Mouse (Mus musculus) layer of hippocampus, postnatal 36 days (tissue): Measurements from ENCODE around the gene Cfap43. TPM values are rescaled to one million over a fixed set of nuclear protein-coding genes. Genes with fewer than 3 reads are reported as not detected.

Source experiments
- DNase-seq, 2 experiments: peaks; one replicate each; pipeline ENCODE4 v3.0.0; 2022
- total RNA-seq, 2 experiments: library from RNA; stranded (reverse); gene quantifications; 2 replicates each; pipeline ENCODE4 v1.2.3; 2021

Gene Cfap43
- total RNA-seq, 2 experiments from 2014 or later, result 1.2 to 1.7 TPM

DNA sequence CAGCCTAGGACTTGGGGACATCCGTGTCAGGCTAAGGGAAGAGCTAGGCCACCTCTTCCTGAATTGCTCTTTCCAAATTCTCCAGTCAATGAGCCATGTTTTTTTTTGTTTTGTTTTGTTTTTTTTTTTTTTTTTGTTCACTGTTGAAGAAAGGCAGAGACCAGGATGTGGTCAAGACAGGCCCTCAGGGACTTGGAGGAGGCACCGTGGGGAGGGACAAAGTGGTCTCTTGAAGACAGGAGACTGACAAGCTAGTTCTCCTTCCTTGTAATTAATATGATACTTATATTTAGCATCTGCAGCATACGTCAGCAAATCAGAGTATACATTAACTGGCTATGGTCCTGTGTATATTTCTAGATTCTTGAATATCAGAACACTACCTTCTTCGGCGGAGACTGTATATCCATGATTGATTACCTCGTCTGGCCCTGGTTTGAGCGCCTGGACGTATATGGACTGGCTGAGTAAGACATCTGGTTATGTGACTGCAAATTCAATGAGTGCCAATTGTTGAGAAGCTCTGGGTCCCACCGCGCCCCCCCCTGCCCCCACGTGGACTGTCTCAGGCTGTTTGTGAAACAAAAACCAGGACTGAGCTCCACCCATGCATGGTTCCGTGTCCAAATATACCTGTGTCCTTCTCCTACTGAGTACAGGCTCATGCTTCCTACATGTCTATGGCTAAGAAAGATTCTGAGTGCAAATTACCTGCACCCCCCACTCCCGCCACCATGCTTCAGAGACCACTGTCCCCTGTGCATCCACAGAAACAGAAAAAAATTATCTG, 34.6 kb downstream of the Cfap43 start:
- no peak for DNase-seq

DNA sequence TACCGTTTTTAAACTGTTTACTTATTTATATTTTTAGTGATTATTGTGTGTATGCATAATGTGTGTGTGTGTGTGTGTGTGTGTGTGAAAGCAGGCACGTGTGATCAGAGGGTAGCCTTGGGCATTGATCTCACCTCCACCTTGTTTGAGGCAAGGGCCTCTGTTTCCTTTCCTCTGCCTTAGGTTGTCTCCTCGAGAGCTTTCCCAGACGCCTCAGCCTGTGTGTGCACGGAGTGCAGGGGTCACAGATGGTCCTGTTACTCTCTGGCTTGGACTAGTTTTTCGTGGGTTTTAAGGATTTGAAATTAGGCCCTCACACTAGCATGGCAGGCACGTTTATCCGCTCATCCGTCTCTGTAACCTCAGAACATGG, 36.2 kb downstream of the Cfap43 start:
- DNase-seq, result no peak

DNA sequence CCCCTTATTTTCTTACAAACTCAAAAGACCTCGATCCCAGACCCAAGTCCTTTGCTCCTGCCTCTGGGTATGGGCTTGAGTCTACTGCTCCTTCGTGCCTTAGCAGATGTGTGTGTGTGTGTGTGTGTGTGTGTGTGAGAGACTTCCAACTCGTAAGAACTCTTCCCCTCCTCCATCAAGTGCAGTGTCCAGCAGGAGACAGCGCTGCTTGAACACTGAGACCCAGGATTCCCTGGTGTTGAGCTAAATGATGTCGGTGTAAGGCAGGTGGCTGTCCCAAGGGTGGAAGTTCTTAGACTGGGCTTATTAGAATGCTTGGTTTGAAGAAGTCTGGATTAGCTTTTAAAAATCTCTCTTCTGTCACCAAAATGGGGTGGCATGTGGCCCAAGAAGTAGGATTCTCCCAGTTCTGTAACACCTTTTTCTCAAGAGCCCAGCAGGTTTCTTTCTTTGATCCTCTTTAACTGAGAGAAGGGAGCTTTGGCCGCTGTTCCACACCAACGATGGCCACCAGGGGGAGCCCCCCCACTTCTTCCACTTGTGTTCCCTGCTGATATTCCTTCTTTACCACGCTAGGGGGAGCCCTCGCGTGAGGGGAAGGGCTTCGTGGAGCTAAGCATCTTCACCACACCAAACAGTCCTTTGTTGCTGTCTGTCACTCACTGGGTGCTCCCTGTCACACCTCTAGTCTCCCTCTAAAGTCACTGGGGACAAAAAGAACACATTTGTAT, 36.8 kb downstream of the Cfap43 start:
- DNase-seq, result peak; percentile 74 to 79

DNA sequence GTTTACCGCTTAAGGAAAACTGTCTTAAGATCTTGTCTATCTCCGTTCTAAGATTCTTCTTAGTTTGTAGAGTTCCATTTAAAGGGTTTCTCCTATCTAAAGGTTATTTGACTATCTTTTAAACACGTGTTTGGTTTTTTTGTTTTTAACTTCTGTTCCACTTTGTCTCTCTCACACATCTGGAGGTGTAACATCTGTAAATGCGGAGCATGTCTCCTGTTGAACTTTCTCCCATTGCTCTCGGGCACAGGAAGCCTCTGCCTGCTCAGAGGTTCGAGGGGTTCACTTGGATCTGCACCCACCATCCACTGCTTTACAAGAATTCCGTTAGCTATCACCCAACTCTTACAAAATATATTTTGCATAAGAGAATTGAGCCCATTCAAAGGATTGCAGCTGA, 37.5 kb downstream of the Cfap43 start:
- no peak for DNase-seq

DNA sequence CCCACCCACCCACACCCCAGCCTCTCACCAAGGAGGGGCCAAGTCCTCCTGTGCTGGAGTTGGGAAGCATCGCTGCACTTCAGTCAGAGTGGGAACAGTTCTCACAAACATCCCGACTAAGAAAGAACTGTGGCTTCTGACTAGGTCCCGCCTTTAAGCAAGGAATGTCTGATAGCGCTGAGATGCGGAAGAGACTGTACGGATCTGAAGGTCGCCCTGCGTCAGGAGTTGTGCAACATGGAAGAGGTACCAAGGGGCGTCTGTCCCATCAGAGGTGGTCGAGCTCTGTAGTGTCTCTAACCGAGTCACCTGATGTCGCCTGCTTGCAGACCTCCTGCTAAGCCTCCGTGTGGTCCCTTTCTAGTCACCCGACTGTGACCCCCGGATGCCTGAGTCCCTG, 42.8 kb downstream of the Cfap43 start:
- DNase-seq, result no peak

DNA sequence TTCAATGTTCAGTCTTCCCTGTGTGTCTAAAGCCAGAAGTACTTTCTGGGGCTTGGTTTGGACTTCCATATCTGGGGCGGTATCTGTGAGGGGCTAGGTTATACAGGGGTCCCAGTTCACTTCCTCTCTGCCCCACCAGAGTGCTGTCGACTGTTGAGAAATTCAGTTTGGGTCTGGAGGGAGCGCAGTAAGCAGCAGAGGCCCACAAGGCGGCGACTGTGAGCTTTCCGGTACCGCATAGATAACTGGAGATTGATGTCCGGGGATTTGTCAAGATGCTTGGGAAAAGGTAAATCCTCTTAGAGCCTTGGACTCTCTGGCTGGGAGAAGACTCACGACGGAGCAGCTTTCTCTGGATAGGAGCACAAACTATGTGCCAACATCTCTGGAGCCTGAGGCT, 47.6 kb downstream of the Cfap43 start:
- no peak for DNase-seq

DNA sequence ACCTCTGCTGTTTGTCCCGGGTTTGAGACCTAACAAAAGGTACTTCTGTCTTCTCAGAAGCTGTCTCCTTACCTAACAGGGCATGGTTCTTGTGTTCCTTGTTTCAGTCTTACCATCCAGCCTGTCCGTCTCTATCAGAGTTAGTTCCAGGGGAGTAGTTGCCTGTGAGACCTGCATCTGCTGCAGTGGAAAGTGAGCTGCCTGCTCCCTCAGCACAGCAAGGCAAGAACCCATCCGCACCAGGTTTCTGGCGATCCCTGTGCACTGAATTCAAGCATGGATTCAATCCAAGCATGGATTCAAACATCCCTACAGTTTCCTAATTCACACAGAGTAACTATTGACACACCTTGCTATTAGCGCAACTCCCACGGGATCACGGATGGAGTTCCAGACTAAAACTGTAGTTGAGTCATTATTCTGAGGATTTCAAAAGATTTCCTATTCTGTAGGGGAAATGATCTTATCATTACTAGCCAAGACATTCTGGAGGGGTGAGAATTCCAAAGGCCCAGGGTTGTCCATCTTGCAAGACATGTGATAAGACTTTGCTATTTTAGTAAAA, 48.9 kb downstream of the Cfap43 start:
- no peak for DNase-seq

DNA sequence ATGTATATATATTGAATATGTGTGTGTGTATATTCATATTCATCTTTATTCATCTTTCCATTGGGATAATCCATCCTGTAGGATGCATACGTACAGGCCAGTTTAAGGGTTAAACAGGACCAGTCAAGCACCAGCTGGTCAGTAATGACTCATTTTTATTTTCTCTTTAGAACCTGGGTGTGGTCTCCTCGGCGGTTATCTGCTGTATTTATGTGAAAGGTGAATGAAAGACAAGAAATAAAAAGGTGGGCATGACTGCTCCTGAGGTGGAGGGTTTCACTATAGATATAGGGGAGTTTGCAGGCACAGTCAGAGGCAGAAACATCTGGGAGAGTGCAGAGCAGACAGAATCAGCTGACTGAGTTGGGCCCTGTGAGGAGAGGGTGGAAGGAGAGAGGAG, 49.6 kb downstream of the Cfap43 start:
- DNase-seq, result no peak

DNA sequence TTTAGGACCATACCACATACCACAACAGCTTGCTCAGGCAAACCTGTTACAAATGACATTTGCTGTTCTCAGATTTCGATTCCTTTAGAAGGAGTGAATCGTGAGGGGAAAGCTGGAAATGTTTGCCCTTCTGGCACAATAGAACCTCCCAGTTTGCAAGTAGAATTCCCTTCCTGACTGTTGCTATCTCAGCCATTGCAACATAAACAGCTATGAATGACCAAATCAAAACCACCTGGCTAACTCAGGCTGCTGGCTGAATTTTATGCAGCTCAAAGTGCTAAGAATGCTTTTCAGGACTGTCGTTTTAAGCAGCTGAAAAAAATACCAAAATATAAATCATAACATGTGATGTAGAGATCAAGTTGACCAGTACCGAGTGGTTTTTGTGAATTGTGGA, 50.1 kb downstream of the Cfap43 start:
- no peak for DNase-seq

DNA sequence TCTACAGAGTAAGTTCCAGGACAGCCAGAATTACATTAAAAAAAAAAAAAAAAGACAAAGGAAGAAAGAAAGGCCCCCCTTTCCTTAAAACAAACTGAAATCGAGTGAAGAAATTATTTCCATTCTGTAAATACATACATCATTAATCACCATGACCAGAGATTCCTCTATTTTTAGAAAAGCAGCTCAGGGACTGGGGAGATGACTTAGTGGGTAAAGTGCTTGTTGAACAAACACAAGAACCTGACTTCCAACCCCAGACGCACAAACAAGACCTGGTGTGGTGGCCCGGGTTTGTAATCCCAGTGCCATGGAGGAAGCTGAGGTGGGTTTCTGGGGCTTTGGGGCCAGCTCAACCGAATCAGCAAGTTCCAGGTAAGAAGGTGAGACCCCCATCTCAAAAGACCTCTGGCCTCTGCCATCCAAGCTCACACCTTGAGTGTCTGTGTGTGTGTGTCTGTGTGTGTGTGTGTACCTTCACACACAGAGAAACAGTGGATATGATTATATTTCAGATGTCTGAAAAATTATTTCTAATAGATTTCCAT, 51.4 kb downstream of the Cfap43 start:
- no peak for DNase-seq

DNA sequence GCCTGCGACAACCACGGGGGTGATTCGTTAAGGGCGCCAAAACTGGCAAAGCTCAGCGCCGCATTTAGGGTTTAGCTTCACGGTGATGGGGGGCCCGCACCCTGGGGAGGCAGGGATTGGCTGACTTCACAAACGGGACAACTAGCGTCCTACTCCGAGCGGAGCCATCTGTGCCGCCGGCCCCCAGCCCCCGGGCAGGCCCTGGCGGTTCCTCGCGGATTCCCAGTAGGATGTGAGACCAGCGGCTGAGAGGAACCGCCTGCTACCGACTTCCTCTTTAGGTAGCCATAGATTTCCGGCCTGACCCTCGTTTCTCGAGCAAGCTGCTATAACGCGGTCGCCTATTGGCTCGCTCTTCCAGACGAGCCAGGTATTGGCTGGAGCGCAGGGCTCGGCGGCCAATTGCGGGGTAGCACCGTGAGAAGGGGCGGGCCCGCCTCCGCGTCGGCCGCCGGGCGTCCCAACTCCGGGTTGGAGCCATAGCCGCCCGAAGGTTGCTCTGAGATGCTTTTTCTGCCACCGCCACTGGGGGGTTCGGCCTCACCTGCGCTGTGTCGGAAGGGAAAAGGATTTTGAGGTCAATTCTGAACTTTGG, 53.6 kb downstream of the Cfap43 start, which contains the start of gene Gsto2:
Gene Gsto2, plus strand, starts transcription at position 182 of the 595 bp plus-strand sequence.
- DNase-seq, result peak; percentile 93 to 94

DNA sequence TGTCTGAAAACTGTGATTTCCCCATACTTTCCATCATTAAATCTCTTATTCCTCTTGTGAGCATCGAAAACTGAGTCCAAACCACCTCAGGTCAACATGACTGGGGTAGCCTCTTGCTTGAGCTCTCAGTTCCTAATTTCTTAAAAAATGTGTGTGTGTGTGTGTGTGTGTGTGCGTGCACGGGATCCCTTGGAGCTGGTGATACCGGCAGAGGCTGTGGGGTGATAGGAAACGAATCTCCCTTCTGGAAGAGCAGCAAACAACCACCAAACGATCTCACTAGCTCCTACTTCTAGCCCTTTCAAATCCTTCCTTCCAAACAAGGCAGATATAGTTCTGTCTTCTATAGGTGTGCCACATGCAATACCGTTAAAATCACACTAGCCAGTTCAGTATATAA, 54.4 kb downstream of the Cfap43 start:
- DNase-seq, result no peak

DNA sequence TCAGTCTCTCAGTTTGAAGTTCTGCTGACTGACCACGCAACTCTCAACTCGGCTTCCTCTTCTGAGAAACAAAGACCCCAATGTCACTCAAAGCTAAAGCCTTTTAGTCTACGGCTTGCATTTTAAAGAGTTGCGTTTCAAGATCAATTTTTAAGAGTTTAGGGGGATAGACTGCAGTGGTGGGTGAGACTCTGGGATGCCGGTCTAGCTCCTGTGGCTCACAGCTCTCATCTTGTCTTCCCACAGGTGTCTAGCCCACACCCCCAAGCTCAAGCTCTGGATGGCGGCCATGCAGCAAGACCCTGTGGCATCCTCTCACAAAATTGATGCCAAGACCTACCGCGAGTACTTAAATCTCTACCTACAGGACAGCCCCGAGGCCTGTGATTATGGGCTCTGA, 55.0 kb downstream of the Cfap43 start:
- no peak for DNase-seq

DNA sequence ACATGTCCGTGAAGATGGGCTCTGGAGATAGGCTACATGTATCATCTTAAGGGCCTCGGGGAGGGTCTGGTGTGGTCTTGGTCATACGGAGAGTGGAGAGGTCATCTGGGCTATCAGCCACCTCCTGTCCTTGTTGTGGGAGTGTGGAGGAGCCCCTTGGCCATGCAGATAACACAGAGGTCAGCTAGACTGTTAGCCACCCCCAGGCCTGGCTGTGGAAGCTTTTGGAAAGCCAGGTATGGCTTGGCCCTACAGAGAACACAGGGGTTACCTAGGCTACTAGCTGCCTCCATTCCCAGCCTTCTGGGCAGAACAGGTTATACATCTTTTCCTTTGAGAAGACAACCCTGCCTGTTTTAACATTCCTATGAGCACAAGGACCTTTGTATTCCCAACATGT, 56.5 kb downstream of the Cfap43 start:
- DNase-seq, result no peak

DNA sequence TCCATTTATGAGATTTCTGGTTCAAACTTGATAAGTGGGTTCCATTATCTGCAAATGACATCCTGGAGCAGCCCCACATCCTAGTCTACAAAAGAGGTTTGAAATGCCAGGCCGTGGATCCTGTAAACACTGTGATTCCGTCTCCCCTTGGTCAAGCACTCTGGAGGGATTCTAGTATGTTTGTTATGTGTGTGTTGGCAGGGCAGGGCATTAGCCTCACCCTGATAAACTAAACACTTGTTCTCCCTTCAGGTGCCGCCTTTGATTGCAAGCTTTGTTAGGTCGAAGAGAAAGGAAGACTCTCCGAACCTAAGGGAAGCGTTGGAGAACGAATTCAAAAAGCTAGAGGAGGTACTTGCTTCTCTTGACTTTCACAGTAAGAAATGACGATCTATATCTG, 59.9 kb downstream of the Cfap43 start:
- no peak for DNase-seq

DNA sequence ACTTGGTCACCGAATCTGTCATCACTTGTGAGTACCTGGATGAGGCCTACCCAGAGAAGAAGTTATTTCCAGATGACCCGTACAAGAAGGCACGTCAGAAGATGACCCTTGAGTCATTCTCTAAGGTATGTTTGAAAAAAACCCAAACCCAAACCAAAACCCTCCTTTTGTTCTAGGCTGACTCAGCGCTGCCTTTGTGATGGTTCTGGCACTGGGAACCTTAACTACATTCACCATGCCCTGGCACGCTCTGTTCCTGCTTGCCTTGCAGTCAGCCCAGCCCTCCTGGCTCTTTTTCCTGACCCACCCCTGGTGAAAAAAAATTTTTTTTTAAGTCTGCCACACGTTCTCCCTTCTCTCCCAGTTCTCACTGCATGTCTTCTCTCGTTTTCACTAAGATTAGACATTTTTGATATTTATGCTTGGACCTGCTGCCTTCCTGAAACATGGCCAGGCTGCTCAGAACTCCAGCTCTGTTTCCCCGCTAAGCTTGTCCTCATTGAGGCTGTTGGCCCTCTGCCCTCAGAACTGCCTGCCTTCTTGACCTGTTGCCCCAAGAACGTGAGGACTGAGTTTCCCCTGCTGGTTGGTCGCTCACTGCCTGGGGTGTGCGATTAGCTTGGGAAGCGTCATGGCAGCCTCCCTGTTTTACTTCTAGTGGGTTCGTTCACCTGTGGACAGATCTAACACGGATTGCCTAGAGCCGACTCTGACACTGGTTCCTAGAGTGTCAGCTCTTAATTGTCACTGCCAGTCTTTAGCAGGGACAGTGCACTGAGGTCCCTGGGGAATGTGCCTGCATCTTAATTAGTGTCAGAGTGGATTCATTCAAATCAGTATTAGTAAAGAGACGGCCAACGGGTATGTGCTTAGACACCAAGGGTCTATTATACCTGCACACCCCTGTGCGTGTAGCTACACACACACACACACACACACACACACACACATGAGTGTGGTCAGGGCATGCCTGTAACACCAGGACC, 60.8 kb downstream of the Cfap43 start:
- DNase-seq, result no peak

DNA sequence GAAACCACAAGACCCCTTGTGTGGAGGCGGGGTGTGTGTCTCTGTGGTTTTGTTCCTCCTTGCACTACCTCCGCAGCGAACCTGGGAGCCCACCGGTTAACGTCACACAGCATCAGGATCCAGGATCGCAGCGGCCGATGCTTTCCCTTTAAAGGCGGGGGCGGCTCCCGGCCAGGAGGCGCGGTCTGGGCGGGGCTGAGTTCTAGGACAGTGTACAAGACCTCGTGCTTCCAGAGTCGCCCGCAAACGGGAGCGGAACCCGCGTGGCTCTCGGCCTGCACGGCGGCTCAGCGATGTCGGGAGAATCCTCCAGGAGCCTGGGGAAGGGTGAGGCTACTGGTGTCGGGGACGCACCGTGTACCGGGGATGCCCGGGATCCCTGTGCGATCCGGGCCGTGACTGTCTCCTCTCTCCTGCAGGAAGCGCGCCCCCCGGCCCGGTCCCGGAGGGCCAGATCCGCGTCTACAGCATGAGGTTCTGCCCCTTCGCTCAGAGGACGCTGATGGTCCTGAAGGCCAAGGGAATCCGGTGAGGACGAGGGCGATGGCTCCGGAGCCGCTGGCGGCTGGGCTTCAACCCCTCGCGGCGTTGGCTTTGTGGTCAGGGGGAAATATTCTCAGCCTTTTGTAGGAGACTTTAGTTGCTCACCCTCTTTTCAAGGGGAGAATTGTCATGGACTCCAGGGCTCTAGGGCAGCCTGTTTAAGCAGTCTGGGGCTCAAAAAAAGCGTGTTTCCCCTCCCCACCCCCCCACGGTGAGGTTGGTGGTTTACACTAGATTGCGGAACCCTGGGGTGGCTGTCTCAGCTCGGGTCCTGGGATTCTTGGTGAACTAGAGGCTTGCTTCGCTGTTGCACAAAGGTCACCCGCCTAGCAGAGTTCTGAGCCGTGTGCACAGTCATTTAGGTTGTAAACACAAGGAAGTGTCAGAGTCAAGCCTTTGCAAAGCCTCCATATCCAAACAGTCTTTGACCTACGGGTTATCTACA, 64.0 kb downstream of the Cfap43 start, which contains the start of gene Gsto1:
Gene Gsto1, plus strand, starts transcription at position 175 of the 988 bp plus-strand sequence.
- peak; percentile 86 for DNase-seq

DNA sequence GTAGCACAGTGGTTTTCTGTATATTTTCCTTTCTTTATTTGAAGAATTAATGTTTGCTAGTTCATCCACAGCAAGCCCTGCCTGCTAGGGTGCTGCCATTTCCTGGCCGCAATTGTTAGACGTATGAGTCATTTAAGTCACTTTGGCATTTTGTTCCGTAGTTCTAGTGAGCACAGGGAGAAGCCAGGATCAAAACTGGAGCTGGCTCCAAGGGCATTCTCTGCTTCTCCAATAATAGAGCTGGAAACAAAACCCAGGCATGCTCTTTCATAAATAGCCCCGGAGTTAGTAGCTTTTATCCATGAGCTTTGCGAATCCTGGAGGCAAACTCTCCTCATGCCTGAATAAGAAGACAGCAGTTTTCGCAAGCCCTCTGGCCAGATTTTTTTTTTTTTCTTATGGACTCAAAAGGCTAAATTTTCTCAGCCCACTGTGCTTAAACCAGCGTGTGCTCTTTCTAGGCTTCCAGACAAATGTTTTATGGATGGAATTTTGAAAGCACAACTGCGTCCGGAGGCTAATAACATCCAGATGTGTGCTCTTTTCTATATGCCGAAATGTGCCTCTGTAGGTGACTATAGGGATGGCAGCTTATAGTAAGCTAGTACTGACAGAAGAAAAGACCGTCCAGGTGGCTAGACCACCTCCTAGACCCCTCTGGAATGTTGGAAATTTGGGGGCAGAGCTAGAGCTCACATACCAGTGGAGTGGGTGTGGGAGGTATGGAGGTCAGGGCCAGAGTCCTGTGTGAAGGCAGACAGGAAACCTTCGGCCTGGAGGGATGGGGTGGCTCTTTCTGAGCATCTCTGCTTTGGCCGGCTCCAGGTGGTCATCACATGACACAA, 64.9 kb downstream of the Cfap43 start:
- no peak for DNase-seq

DNA sequence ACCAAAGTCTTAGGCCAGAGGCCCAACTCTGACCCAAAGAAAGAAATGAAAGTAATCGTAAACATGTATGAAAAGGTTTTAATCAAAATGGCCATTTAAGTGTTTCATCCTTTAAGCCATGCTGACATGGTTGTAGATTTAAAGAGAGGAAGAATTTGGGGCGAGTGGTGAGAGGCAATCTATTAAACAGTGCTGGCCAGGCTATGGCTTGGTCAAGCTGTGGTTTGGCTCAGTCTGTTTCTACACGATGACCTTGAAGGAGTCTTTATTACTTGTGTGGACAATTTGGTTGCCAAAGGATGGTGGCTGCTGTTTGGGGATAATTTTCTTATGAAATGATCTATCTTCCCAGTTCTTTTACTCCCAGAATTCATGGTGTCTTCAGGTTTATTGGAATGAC, 66.0 kb downstream of the Cfap43 start:
- no peak for DNase-seq
